Mouse (Mus musculus) spleen, adult 2 months (tissue): ENCODE results near the gene Mtg2.

Experiments used
- CTCF ChIP-seq: fragments of 200-500 bp; IDR thresholded peaks from 2 replicates; pipeline ENCODE4 v1.5.1; 2011; ENCODE audit warnings: mild to moderate bottlenecking, inconsistent platforms; ENCODE audit not compliant: insufficient read depth, insufficient read length, insufficient replicate concordance; ENCODE audit errors: extremely low read depth
- POLR2A ChIP-seq: fragments of 200-500 bp; IDR thresholded peaks from 2 replicates; pipeline ENCODE4 v1.6.1; 2011; ENCODE audit warnings: low read depth, low read length, inconsistent platforms

- TF ChIP-seq POLR2A (no peak), CTCF (no peak)
Observed at GRCm38 (mm10) chr2:180095711-180096110, 25.3 kb downstream of the Mtg2 start.
